ENCODE assay signal across 12 mouse cellular contexts in genomic region chr10:20078350-20078749, GRCm38 (mm10).
"Had no signal": no experiment of that assay in that cellular context is flagged by ENCODE, and none has a peak within 500 bp of the region (broad histone marks: within the 10 kb centered on the region; RNA-seq: fewer than 3 reads in every experiment).

No protein-coding gene starts in this region.

- H3K4me2 ChIP-seq: liver, embryonic 13.5 days; lung, embryonic 14.5 days; midbrain, embryonic 12.5 days; midbrain, embryonic 15.5 days; neural tube, embryonic 13.5 days had no signal

- H3K36me3 ChIP-seq: liver, embryonic 13.5 days; midbrain, embryonic 12.5 days; midbrain, embryonic 15.5 days; neural tube, embryonic 13.5 days had no signal

- H3K27me3 ChIP-seq: liver, embryonic 13.5 days; midbrain, embryonic 12.5 days; midbrain, embryonic 15.5 days; neural tube, embryonic 13.5 days had no signal

- DNase-seq: layer of hippocampus, postnatal 36 days; liver, embryonic 13.5 days; lung, embryonic 14.5 days; thymus, postnatal 25 days had no signal

- ATAC-seq: intestine, postnatal 0 days; lung, postnatal 0 days; midbrain, embryonic 15.5 days had no signal

- H3K27ac ChIP-seq: kidney, postnatal 0 days; left cerebral cortex, adult 2 months; macrophage; midbrain, embryonic 12.5 days; midbrain, embryonic 15.5 days; neural tube, embryonic 13.5 days had no signal

- H3K9me3 ChIP-seq: liver, embryonic 13.5 days; midbrain, embryonic 12.5 days; midbrain, embryonic 15.5 days; neural tube, embryonic 13.5 days had no signal

- H3K9ac ChIP-seq: liver, embryonic 13.5 days; lung, embryonic 14.5 days; midbrain, embryonic 12.5 days; midbrain, embryonic 15.5 days; neural tube, embryonic 13.5 days had no signal

- H3K4me3 ChIP-seq: left cerebral cortex, adult 2 months; liver, embryonic 13.5 days; midbrain, embryonic 12.5 days; midbrain, embryonic 15.5 days; neural tube, embryonic 13.5 days had no signal

- H3K4me1 ChIP-seq: liver, embryonic 13.5 days; midbrain, embryonic 12.5 days; midbrain, embryonic 15.5 days; neural tube, embryonic 13.5 days had no signal
